Mouse (Mus musculus): ENCODE measurements around the gene Gabrg2. TPM values are rescaled to one million over a fixed set of nuclear protein-coding genes. Genes with fewer than 3 reads are reported as not detected.

The Gabrg2 gene
- total RNA-seq (2014; rRNA removed) (137 and 164 TPM in 2 replicates), polyA plus RNA-seq (2015; fragmentation: Nextera tagmentation; extraction: Ambion mirVana) (145 and 153 TPM in 2 replicates)

- H3K4me1 ChIP-seq (ENCODE audit: insufficient read depth, low read length): 0 out of 2 replicates have a peak, but pooled peaks cover 5% of the 10 kb centered on the region
- DNase-seq (ENCODE audit: low spot score) (peak; percentile 82), ATAC-seq (ENCODE audit: low FRiP score) (peak; percentile 76; the same call in 1 of the 2 replicates)
- H3K27me3 ChIP-seq (ENCODE audit: insufficient read depth, low read length): no peaks in the 10 kb centered on the region
- peak within 1 kb of the TSS; percentile 46 for H3K4me3 ChIP-seq (ENCODE audit: low read depth, low read length)
- no peaks in the 10 kb centered on the region for H3K36me3 ChIP-seq (ENCODE audit: insufficient read depth, low read length)
- H3K4me2 ChIP-seq (ENCODE audit: low read depth, low read length, poor library complexity, severe bottlenecking): peak within 1 kb of the TSS; percentile 57
- H3K9me3 ChIP-seq (ENCODE audit: low read length): no peaks in the 10 kb centered on the region
- WGBS: 2% methylated on average over 20 of the region's 20 CpGs
- no peak for TF ChIP-seq CTCF (IDR thresholded peaks at IDR 0.05)
- H3K9ac ChIP-seq (replicated peaks; ENCODE audit: low read length, poor library complexity, severe bottlenecking): peak within 1 kb of the TSS; percentile 80
- peak within 1 kb of the TSS; percentile 91 for H3K27ac ChIP-seq (ENCODE audit: low read depth, low read length)
Measured at GRCm38 (mm10) chr11:42000190-42001098, at the start of gene Gabrg2. Gene Gabrg2 (minus strand): TSS chr11:42000857.

GRCm38 (mm10) chr11:42048201-42048600 lies 47.5 kb upstream of the Gabrg2 start:
- no peaks in the 10 kb centered on the region for H3K36me3 ChIP-seq (ENCODE audit: insufficient read depth, low read length)
- H3K9me3 ChIP-seq (ENCODE audit: low read length): no peaks in the 10 kb centered on the region
- H3K4me3 ChIP-seq (ENCODE audit: low read depth, low read length): no peak overlapping the region
- no peaks in the 10 kb centered on the region for H3K4me1 ChIP-seq (ENCODE audit: insufficient read depth, low read length)
- ATAC-seq (ENCODE audit: low FRiP score) (no peak), DNase-seq (ENCODE audit: low spot score) (no peak)
- no peak overlapping the region for H3K27ac ChIP-seq (ENCODE audit: low read depth, low read length)
- H3K4me2 ChIP-seq (ENCODE audit: low read depth, low read length, poor library complexity, severe bottlenecking): no peak overlapping the region
- no peaks in the 10 kb centered on the region for H3K27me3 ChIP-seq (ENCODE audit: insufficient read depth, low read length)
- TF ChIP-seq CTCF (IDR thresholded peaks at IDR 0.05): no peak
- H3K9ac ChIP-seq (replicated peaks; ENCODE audit: low read length, poor library complexity, severe bottlenecking): no peak overlapping the region

GRCm38 (mm10) chr11:41999468-41999881 lies 1.2 kb downstream of the Gabrg2 start:
- H3K4me1 ChIP-seq (ENCODE audit: insufficient read depth, low read length): 0 out of 2 replicates have a peak, but pooled peaks cover 5% of the 10 kb centered on the region
- TF ChIP-seq CTCF (IDR thresholded peaks at IDR 0.05): no peak
- peak overlapping the region; percentile 80 for H3K9ac ChIP-seq (replicated peaks; ENCODE audit: low read length, poor library complexity, severe bottlenecking)
- no peaks in the 10 kb centered on the region for H3K9me3 ChIP-seq (ENCODE audit: low read length)
- 3% methylated on average over 7 of the region's 7 CpGs for WGBS
- peak; percentile 84 for DNase-seq (ENCODE audit: low spot score)
- H3K27ac ChIP-seq (ENCODE audit: low read depth, low read length): peak overlapping the region; percentile 91
- peak overlapping the region; percentile 46 for H3K4me3 ChIP-seq (ENCODE audit: low read depth, low read length)
- peak overlapping the region; percentile 57 for H3K4me2 ChIP-seq (ENCODE audit: low read depth, low read length, poor library complexity, severe bottlenecking)
- no peaks in the 10 kb centered on the region for H3K27me3 ChIP-seq (ENCODE audit: insufficient read depth, low read length)
- peak; percentile 66 for ATAC-seq (ENCODE audit: low FRiP score)
- H3K36me3 ChIP-seq (ENCODE audit: insufficient read depth, low read length): no peaks in the 10 kb centered on the region

- Histone ChIP-seq H3K9ac (replicated peaks; ENCODE audit: low read length, poor library complexity, severe bottlenecking) (no peak overlapping the region), H3K4me2 (ENCODE audit: low read depth, low read length, poor library complexity, severe bottlenecking) (no peak overlapping the region), H3K27ac (ENCODE audit: low read depth, low read length) (no peak overlapping the region), H3K36me3 (ENCODE audit: insufficient read depth, low read length) (no peaks in the 10 kb centered on the region), H3K4me1 (ENCODE audit: insufficient read depth, low read length) (no peaks in the 10 kb centered on the region), H3K4me3 (ENCODE audit: low read depth, low read length) (no peak overlapping the region), H3K9me3 (ENCODE audit: low read length) (no peaks in the 10 kb centered on the region), H3K27me3 (ENCODE audit: insufficient read depth, low read length) (no peaks in the 10 kb centered on the region)
- ATAC-seq (ENCODE audit: low FRiP score) (no peak), DNase-seq (ENCODE audit: low spot score) (no peak)
- TF ChIP-seq CTCF (IDR thresholded peaks at IDR 0.05): no peak
- 62% methylated on average over 6 of the region's 6 CpGs for WGBS
Measured at GRCm38 (mm10) chr11:41980152-41980551, 20.5 kb downstream of the Gabrg2 start.

GRCm38 (mm10) chr11:41968595-41968994 lies 32.1 kb downstream of the Gabrg2 start:
- H3K9ac ChIP-seq (replicated peaks; ENCODE audit: low read length, poor library complexity, severe bottlenecking): no peak overlapping the region
- no peak overlapping the region for H3K4me3 ChIP-seq (ENCODE audit: low read depth, low read length)
- ATAC-seq (ENCODE audit: low FRiP score) (no peak), DNase-seq (ENCODE audit: low spot score) (peak; percentile 23)
- no peaks in the 10 kb centered on the region for H3K4me1 ChIP-seq (ENCODE audit: insufficient read depth, low read length)
- H3K4me2 ChIP-seq (ENCODE audit: low read depth, low read length, poor library complexity, severe bottlenecking): no peak overlapping the region
- H3K9me3 ChIP-seq (ENCODE audit: low read length): no peaks in the 10 kb centered on the region
- H3K27me3 ChIP-seq (ENCODE audit: insufficient read depth, low read length): no peaks in the 10 kb centered on the region
- H3K27ac ChIP-seq (ENCODE audit: low read depth, low read length): no peak overlapping the region
- no peaks in the 10 kb centered on the region for H3K36me3 ChIP-seq (ENCODE audit: insufficient read depth, low read length)
- TF ChIP-seq CTCF (IDR thresholded peaks at IDR 0.05): peak; percentile 36

GRCm38 (mm10) chr11:41962706-41963105 lies 38.0 kb downstream of the Gabrg2 start:
- Histone ChIP-seq H3K9ac (replicated peaks; ENCODE audit: low read length, poor library complexity, severe bottlenecking) (no peak overlapping the region), H3K36me3 (ENCODE audit: insufficient read depth, low read length) (no peaks in the 10 kb centered on the region), H3K27me3 (ENCODE audit: insufficient read depth, low read length) (no peaks in the 10 kb centered on the region), H3K27ac (ENCODE audit: low read depth, low read length) (no peak overlapping the region), H3K9me3 (ENCODE audit: low read length) (no peaks in the 10 kb centered on the region), H3K4me2 (ENCODE audit: low read depth, low read length, poor library complexity, severe bottlenecking) (no peak overlapping the region), H3K4me3 (ENCODE audit: low read depth, low read length) (no peak overlapping the region), H3K4me1 (ENCODE audit: insufficient read depth, low read length) (no peaks in the 10 kb centered on the region)
- no peak for DNase-seq (ENCODE audit: low spot score)
- TF ChIP-seq CTCF (IDR thresholded peaks at IDR 0.05): no peak
- no peak for ATAC-seq (ENCODE audit: low FRiP score)
- whole genome bisulfite sequencing: 74% methylated on average over 8 of the region's 8 CpGs

All from midbrain, postnatal 0 days (tissue).